Comparison of ENCODE assay signal across 13 mouse cellular contexts in the genomic region with DNA sequence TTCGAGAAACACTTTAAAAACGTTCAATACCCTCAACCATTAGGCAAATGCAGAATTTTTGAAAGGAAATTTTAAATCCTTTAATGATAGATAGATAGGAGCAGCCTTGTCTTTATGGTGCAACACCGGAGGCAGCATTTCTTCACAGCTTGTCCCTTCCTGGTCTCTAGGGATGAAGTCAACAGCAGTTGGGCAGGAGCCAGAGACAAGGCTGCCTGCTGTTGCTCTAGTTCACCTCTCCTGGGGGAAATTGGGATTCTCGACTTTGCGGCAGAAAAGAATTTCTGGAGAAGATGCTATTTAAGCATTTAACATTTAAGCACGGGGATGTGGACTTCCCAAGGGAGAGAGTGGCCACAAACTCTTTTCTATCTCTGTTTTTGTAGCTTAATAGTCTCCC.
DNase-seq lines count a peak whose midpoint lies in the region; ATAC-seq and TF ChIP-seq lines count a peak whose summit lies in the region.
"Had no signal": no experiment of that assay in that cellular context is flagged by ENCODE, and none has a peak within 500 bp of the region (broad histone marks: within the 10 kb centered on the region; RNA-seq: fewer than 3 reads in every experiment).

No protein-coding gene starts in this region.

- 74% methylated on average over 6 of the region's 6 CpGs for WGBS in kidney, adult 2 months
- 75% methylated on average over 6 of the region's 6 CpGs for WGBS in midbrain, embryonic 16.5 days

- TF ChIP-seq CTCF in kidney, adult 2 months (conservative IDR thresholded peaks at IDR 0.05; ENCODE audit: insufficient read depth, insufficient read length, low read depth, low read length): no peak

- H3K9me3 ChIP-seq in midbrain, embryonic 16.5 days (replicated peaks; ENCODE audit: control insufficient read depth, low read length, poor library complexity, severe bottlenecking): no peaks in the 10 kb centered on the region
- H3K9me3 ChIP-seq: G1E; kidney, embryonic 15.5 days; midbrain, embryonic 12.5 days had no signal

- intact Hi-C loops in heart, postnatal 10 days (cut with DNase I): no loop called here

- no peak for ATAC-seq in midbrain, embryonic 16.5 days
- ATAC-seq: hindbrain, postnatal 0 days had no signal

- no peak overlapping the region for H3K4me2 ChIP-seq in midbrain, embryonic 16.5 days (ENCODE audit: low read length)
- H3K4me2 ChIP-seq: kidney, embryonic 15.5 days; midbrain, embryonic 12.5 days had no signal

- TF ChIP-seq POLR2A in kidney, adult 2 months (IDR thresholded peaks at IDR 0.05; ENCODE audit: low read depth, low read length): no peak

- no peak overlapping the region for H3K9ac ChIP-seq in midbrain, embryonic 16.5 days (ENCODE audit: low read depth, low read length)
- H3K9ac ChIP-seq: kidney, embryonic 15.5 days; liver, embryonic 14.5 days; midbrain, embryonic 12.5 days had no signal

- H3K27me3 ChIP-seq in kidney, adult 2 months (replicated peaks; ENCODE audit: control insufficient read depth, insufficient read depth, low read length): no peaks in the 10 kb centered on the region
- no peaks in the 10 kb centered on the region for H3K27me3 ChIP-seq in midbrain, embryonic 16.5 days (ENCODE audit: control insufficient read depth, insufficient read depth, low read depth, low read length)
- H3K27me3 ChIP-seq: kidney, embryonic 15.5 days; midbrain, embryonic 12.5 days had no signal

- H3K4me1 ChIP-seq in kidney, adult 2 months (ENCODE audit: control insufficient read depth, insufficient read depth, low read length): no peaks in the 10 kb centered on the region
- H3K4me1 ChIP-seq in midbrain, embryonic 16.5 days (ENCODE audit: control insufficient read depth, insufficient read depth, low read length): no peaks in the 10 kb centered on the region
- H3K4me1 ChIP-seq: kidney, embryonic 15.5 days; midbrain, embryonic 12.5 days had no signal

- no peaks in the 10 kb centered on the region for H3K36me3 ChIP-seq in kidney, adult 2 months (ENCODE audit: control insufficient read depth, insufficient read depth, low read length)
- H3K36me3 ChIP-seq in midbrain, embryonic 16.5 days (ENCODE audit: control insufficient read depth, insufficient read depth, low read length): no peaks in the 10 kb centered on the region
- H3K36me3 ChIP-seq: G1E; kidney, embryonic 15.5 days; midbrain, embryonic 12.5 days had no signal

- DNase-seq in kidney, adult 2 months: peak; percentile 33
- DNase-seq in kidney, adult 11 months: no peak
- peak; percentile 18 for DNase-seq in adrenal gland, adult 8-10 months
- peak; percentile 9 for DNase-seq in brain, adult 2 months (ENCODE audit: low read depth, low spot score)
- peak; percentile 49 to 55 for DNase-seq in heart, postnatal 10 days
- DNase-seq in frontal cortex, postnatal 25 days (ENCODE audit: low spot score in 2 of 2): no peak

- H3K4me3 ChIP-seq in kidney, adult 2 months (ENCODE audit: insufficient read depth, low read depth, low read length): no peak overlapping the region
- H3K4me3 ChIP-seq in midbrain, embryonic 16.5 days (ENCODE audit: low read depth, low read length): no peak overlapping the region
- H3K4me3 ChIP-seq: erythroblast, embryonic 14.5 days; kidney, embryonic 15.5 days; midbrain, embryonic 12.5 days had no signal

- H3K27ac ChIP-seq in kidney, adult 2 months (ENCODE audit: insufficient read depth, low read depth, low read length): no peak overlapping the region
- no peak overlapping the region for H3K27ac ChIP-seq in midbrain, embryonic 16.5 days (ENCODE audit: low read length)
- H3K27ac ChIP-seq: hindbrain, postnatal 0 days; kidney, embryonic 15.5 days; liver, embryonic 14.5 days; midbrain, embryonic 12.5 days had no signal

Comparison
In these comparisons a context has a peak if more than half of its experiments do, and no peak if none do; other contexts are left out.
1. DNase-seq: peak in kidney, adult 2 months (single experiment), adrenal gland, adult 8-10 months (single experiment), brain, adult 2 months (single experiment) and heart, postnatal 10 days (2 of 2); none in kidney, adult 11 months (single experiment) and frontal cortex, postnatal 25 days (0 of 2).